Mouse (Mus musculus) olfactory bulb, adult 2 months (tissue): ENCODE data around the gene Ipo13.

ENCODE experiments used
- CTCF ChIP-seq: fragments of 200-500 bp; IDR thresholded peaks from 2 replicates; pipeline ENCODE4 v1.5.1; 2012; ENCODE audit warnings: low read depth, mild to moderate bottlenecking, low read length, moderate library complexity; ENCODE audit not compliant: insufficient read depth
- POLR2A ChIP-seq: fragments of 200-500 bp; IDR thresholded peaks from 2 replicates; pipeline ENCODE4 v1.6.1; 2012; ENCODE audit warnings: mild to moderate bottlenecking, low read depth, low read length, moderate library complexity; ENCODE audit not compliant: insufficient read depth

GRCm38 (mm10) chr4:117957492-117957891 lies 42.7 kb upstream of the Ipo13 start:
- TF ChIP-seq CTCF (no peak), POLR2A (no peak)
